Mouse (Mus musculus) megakaryocyte, embryonic 14.5 days (primary cell): ENCODE data around the gene Atox1.

ENCODE experiments used
- FLI1 ChIP-seq: IDR thresholded peaks from 2 replicates; pipeline ENCODE4 v1.6.1; 2012; ENCODE audit warnings: low read length, inconsistent platforms, mixed read lengths
- GATA1 ChIP-seq: IDR thresholded peaks from 3 replicates; pipeline ENCODE4 v1.6.1; 2012; ENCODE audit warnings: mixed read lengths, low read length, inconsistent platforms, borderline replicate concordance

DNA sequence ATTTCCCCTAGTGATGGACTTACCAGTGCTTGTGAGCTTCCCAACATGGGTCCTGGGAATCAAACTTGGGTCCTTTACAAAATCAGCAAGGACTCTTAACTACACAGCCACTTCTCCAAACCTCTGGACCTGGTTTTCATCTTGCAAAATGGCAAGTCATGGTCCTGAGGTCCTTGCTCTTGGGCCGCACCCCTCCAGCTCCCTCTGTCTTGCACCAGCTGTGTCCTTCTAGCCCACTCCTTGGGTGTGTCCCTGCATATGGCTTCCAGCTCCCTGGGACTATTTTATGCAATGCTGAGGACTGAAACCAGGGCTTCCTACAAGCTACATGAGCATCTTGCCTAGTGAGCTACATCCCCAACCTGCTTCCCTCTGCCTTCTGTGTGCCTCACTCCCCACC is 38.1 kb downstream of the Atox1 start, which contains the start of gene Sparc:
- TF ChIP-seq GATA1 (no peak), FLI1 (no peak)
